Mouse (Mus musculus): ENCODE measurements around the gene Txndc8.

DNA sequence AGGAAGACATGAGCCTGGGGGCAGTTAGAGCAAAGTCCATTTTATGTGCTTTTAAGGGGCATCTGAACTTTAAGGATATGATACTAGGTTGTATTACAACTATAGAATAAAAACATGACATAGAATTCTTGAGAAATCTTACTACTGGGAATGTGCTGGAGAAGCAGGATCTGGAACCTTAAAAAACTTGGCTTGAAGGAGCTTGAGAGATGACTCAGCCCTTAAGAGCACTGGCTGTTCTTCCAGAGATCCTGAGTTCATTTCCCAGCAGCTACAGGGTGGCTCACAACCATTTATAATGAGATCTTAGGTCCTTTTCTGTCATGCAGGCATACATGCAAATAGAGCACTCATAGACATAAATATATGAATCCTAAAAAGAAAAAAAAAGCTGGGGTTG lies 46.7 kb upstream of the Txndc8 start:
- no peak for TF ChIP-seq CTCF (IDR thresholded peaks at IDR 0.05; ENCODE audit: low read depth)
- TF ChIP-seq EP300 (IDR thresholded peaks at IDR 0.05; ENCODE audit: low read depth): no peak

Measured in liver, embryonic 14.5 days (tissue).